ENCODE assay signal across 8 mouse cellular contexts in genomic region chr17:88752827-88753471, GRCm38 (mm10). TPM values are rescaled to one million over a fixed set of nuclear protein-coding genes. Genes with fewer than 3 reads are reported as not detected.
DNase-seq lines count a peak whose midpoint lies in the region; ATAC-seq lines count a peak whose summit lies in the region.

No protein-coding gene starts in this region.

- H3K9me3 ChIP-seq in forebrain, embryonic 11.5 days (ENCODE audit: control insufficient read depth, low read length) = no peaks in the 10 kb centered on the region
- H3K9me3 ChIP-seq in forebrain, embryonic 10.5 days = no peaks in the 10 kb centered on the region
- no peaks in the 10 kb centered on the region for H3K9me3 ChIP-seq in embryonic facial prominence, embryonic 10.5 days
- no peaks in the 10 kb centered on the region for H3K9me3 ChIP-seq in hindbrain, embryonic 14.5 days (ENCODE audit: control insufficient read depth, low read length)
- no peaks in the 10 kb centered on the region for H3K9me3 ChIP-seq in midbrain, embryonic 12.5 days

- intact Hi-C loops in left cerebral cortex, postnatal 4 days (cut with DNase I) = loop anchor here (2.0 to 10.0 kb wide), 2 partner anchors 100 to 192 kb away; no protein-coding TSS in a partner anchor

- ATAC-seq in forebrain, embryonic 11.5 days (replicated peaks; ENCODE audit: low FRiP score) = peak; percentile 49
- ATAC-seq in hindbrain, embryonic 14.5 days (ENCODE audit: low FRiP score) = peak; percentile 70
- ATAC-seq in midbrain, embryonic 12.5 days (ENCODE audit: low FRiP score, low read depth) = peak; percentile 39

- H3K4me3 ChIP-seq in forebrain, embryonic 11.5 days (ENCODE audit: low read depth, low read length) = no peak overlapping the region
- no peak overlapping the region for H3K4me3 ChIP-seq in forebrain, embryonic 10.5 days
- 0 out of 2 replicates have a peak overlapping the region, but pooled peaks have one; percentile 2 for H3K4me3 ChIP-seq in embryonic facial prominence, embryonic 10.5 days
- H3K4me3 ChIP-seq in hindbrain, embryonic 14.5 days (replicated peaks; ENCODE audit: low read length) = no peak overlapping the region
- no peak overlapping the region for H3K4me3 ChIP-seq in midbrain, embryonic 12.5 days

- H3K4me2 ChIP-seq in forebrain, embryonic 11.5 days (ENCODE audit: low read depth, low read length, severe bottlenecking) = no peak overlapping the region
- H3K4me2 ChIP-seq in hindbrain, embryonic 14.5 days (replicated peaks) = peak overlapping the region; percentile 29
- peak overlapping the region; percentile 20 for H3K4me2 ChIP-seq in midbrain, embryonic 12.5 days (replicated peaks)

- no peaks in the 10 kb centered on the region for H3K36me3 ChIP-seq in forebrain, embryonic 11.5 days (ENCODE audit: control insufficient read depth, insufficient read depth, low read length)
- no peaks in the 10 kb centered on the region for H3K36me3 ChIP-seq in forebrain, embryonic 10.5 days (replicated peaks)
- no peaks in the 10 kb centered on the region for H3K36me3 ChIP-seq in embryonic facial prominence, embryonic 10.5 days (replicated peaks)
- no peaks in the 10 kb centered on the region for H3K36me3 ChIP-seq in hindbrain, embryonic 14.5 days (replicated peaks; ENCODE audit: control insufficient read depth, insufficient read depth)
- H3K36me3 ChIP-seq in midbrain, embryonic 12.5 days = no peaks in the 10 kb centered on the region

- DNase-seq in forebrain, embryonic 11.5 days (ENCODE audit: low spot score) = no peak
- no peak for DNase-seq in forebrain, embryonic 10.5 days (ENCODE audit: extremely low spot score, low spot score)
- DNase-seq in CD8-positive naive resting alpha-beta T cell, adult 2 months (ENCODE audit: low read depth in 2 of 2, low spot score in 2 of 2) = peak; percentile 42 to 47
- DNase-seq in embryonic facial prominence, embryonic 10.5 days (ENCODE audit: low spot score) = peak; percentile 58
- DNase-seq in hindbrain, embryonic 14.5 days (ENCODE audit: low spot score) = peak; percentile 72
- DNase-seq in left cerebral cortex, postnatal 4 days = peak; percentile 53
- DNase-seq in telencephalon, adult 2 months (ENCODE audit: low read depth, low spot score) = peak; percentile 55

- peaks cover 32% of the 10 kb centered on the region for H3K27me3 ChIP-seq in forebrain, embryonic 11.5 days (ENCODE audit: control insufficient read depth, insufficient read depth, low read length)
- peaks cover 83% of the 10 kb centered on the region for H3K27me3 ChIP-seq in forebrain, embryonic 10.5 days (ENCODE audit: poor library complexity, severe bottlenecking)
- peaks cover 33% of the 10 kb centered on the region for H3K27me3 ChIP-seq in embryonic facial prominence, embryonic 10.5 days (replicated peaks; ENCODE audit: low read depth, poor library complexity, severe bottlenecking)
- no peaks in the 10 kb centered on the region for H3K27me3 ChIP-seq in hindbrain, embryonic 14.5 days (ENCODE audit: control insufficient read depth, insufficient read depth, low read length)
- peaks cover 33% of the 10 kb centered on the region for H3K27me3 ChIP-seq in midbrain, embryonic 12.5 days

- no peak overlapping the region for H3K9ac ChIP-seq in forebrain, embryonic 11.5 days (ENCODE audit: low read length)
- no peak overlapping the region for H3K9ac ChIP-seq in hindbrain, embryonic 14.5 days
- no peak overlapping the region for H3K9ac ChIP-seq in midbrain, embryonic 12.5 days (replicated peaks)

- H3K4me1 ChIP-seq in forebrain, embryonic 11.5 days (replicated peaks; ENCODE audit: control insufficient read depth, insufficient read depth, low read length) = peaks cover 8% of the 10 kb centered on the region; the same call in 1 of the 2 replicates
- peaks cover 42% of the 10 kb centered on the region for H3K4me1 ChIP-seq in forebrain, embryonic 10.5 days
- peaks cover 20% of the 10 kb centered on the region for H3K4me1 ChIP-seq in embryonic facial prominence, embryonic 10.5 days
- peaks cover 28% of the 10 kb centered on the region for H3K4me1 ChIP-seq in hindbrain, embryonic 14.5 days (replicated peaks; ENCODE audit: control insufficient read depth, insufficient read depth, low read length)
- H3K4me1 ChIP-seq in midbrain, embryonic 12.5 days = peaks cover 45% of the 10 kb centered on the region

- H3K27ac ChIP-seq in forebrain, embryonic 11.5 days (ENCODE audit: low read depth, low read length) = no peak overlapping the region
- no peak overlapping the region for H3K27ac ChIP-seq in forebrain, embryonic 10.5 days
- no peak overlapping the region for H3K27ac ChIP-seq in embryonic facial prominence, embryonic 10.5 days (replicated peaks)
- peak overlapping the region; percentile 39; the same call in 1 of the 2 replicates for H3K27ac ChIP-seq in hindbrain, embryonic 14.5 days
- H3K27ac ChIP-seq in midbrain, embryonic 12.5 days (replicated peaks) = 0 out of 2 replicates have a peak overlapping the region, but pooled peaks have one; percentile 6

- 8% methylated on average over 17 of the region's 17 CpGs for WGBS in forebrain, embryonic 11.5 days
- 10% methylated on average over 17 of the region's 17 CpGs for WGBS in forebrain, embryonic 10.5 days
- WGBS in embryonic facial prominence, embryonic 10.5 days = 10% methylated on average over 17 of the region's 17 CpGs
- 8% methylated on average over 17 of the region's 17 CpGs for WGBS in hindbrain, embryonic 14.5 days
- 11% methylated on average over 17 of the region's 17 CpGs for WGBS in midbrain, embryonic 12.5 days

RNA-seq across cellular contexts. Expression of gene Lhcgr, which starts 38.8 kb away (rescaled TPM):
- polyA plus RNA-seq in forebrain, embryonic 11.5 days (2014; fragmentation: Nextera tagmentation; extraction: Ambion mirVana) = 0.16 and 0.20 TPM in 2 replicates
- polyA plus RNA-seq in forebrain, embryonic 10.5 days (2016; fragmentation: Nextera tagmentation; extraction: Ambion mirVana) = not detected in 2 replicates
- polyA plus RNA-seq in embryonic facial prominence, embryonic 10.5 days (2016; fragmentation: Nextera tagmentation; extraction: Ambion mirVana) = not detected in 2 replicates
- 3.3 and 4.1 TPM in 2 replicates for polyA plus RNA-seq in hindbrain, embryonic 14.5 days (2014; fragmentation: Nextera tagmentation; extraction: Ambion mirVana)
- under 1 TPM; 0.46 to 0.93 TPM for total RNA-seq in left cerebral cortex, postnatal 4 days (2021)
- polyA plus RNA-seq in midbrain, embryonic 12.5 days (2016; fragmentation: Nextera tagmentation; extraction: Ambion mirVana) = 0.19 and 0.22 TPM in 2 replicates

Comparison
In these comparisons a context has a peak if more than half of its experiments do, and no peak if none do; other contexts are left out.
1. DNase-seq: peak in CD8-positive naive resting alpha-beta T cell, adult 2 months (2 of 2), embryonic facial prominence, embryonic 10.5 days (single experiment), hindbrain, embryonic 14.5 days (single experiment), left cerebral cortex, postnatal 4 days (single experiment) and telencephalon, adult 2 months (single experiment); none in forebrain, embryonic 11.5 days (single experiment) and forebrain, embryonic 10.5 days (single experiment).
2. H3K27ac ChIP-seq: peak in hindbrain, embryonic 14.5 days (single experiment) and midbrain, embryonic 12.5 days (single experiment); none in forebrain, embryonic 11.5 days (single experiment), forebrain, embryonic 10.5 days (single experiment) and embryonic facial prominence, embryonic 10.5 days (single experiment).
3. Peak in every context shown above with its lines, with median percentiles within 50 percentile points of each other: ATAC-seq.